Mouse (Mus musculus): ENCODE results near the gene Tceal3. TPM values are rescaled to one million over a fixed set of nuclear protein-coding genes. Genes with fewer than 3 reads are reported as not detected.
"Not testable (repeated sequence)": the region's sequence is repeated elsewhere in the genome, so short reads cannot be mapped to it uniquely, and the experiment has no call there.

The Tceal3 gene
- total and polyA plus RNA-seq, 2 experiments from 2014 or later = 34.6 to 109 TPM

DNA sequence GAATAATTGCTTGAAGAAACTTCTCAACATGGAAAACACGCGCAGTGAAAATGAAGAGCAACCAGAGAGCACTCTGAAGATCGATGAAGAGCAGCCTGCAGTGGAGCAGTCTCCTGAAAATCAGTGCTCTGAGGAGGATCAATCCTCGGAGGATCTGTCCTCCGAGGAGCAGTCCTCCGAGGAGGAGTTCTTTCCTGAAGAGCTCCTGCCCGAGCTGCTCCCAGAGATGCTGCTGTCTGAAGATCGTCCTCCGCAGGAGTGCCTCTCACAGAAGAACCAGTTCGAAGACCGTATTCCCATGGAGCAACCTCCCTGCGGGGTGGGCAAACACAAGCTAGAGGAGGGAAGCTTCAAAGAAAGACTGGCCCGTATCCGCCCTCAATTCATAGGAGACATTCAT lies 118.1 kb downstream of the Tceal3 start:
- WGBS = 26% methylated on average over 14 of the region's 14 CpGs
- Histone ChIP-seq H3K9ac (replicated peaks; ENCODE audit: low read length, poor library complexity, severe bottlenecking) (peak overlapping the region; percentile 66), H3K27ac (ENCODE audit: low read depth, low read length) (peak overlapping the region; percentile 94), H3K27me3 (ENCODE audit: insufficient read depth, low read length) (no peaks in the 10 kb centered on the region), H3K36me3 (ENCODE audit: insufficient read depth, low read length) (no peaks in the 10 kb centered on the region), H3K4me2 (ENCODE audit: low read depth, low read length, poor library complexity, severe bottlenecking) (peak overlapping the region; percentile 56), H3K4me1 (ENCODE audit: insufficient read depth, low read length) (no peaks in the 10 kb centered on the region), H3K4me3 (ENCODE audit: low read depth, low read length) (peak overlapping the region; percentile 39), H3K9me3 (ENCODE audit: low read length) (no peaks in the 10 kb centered on the region)
- DNase-seq (ENCODE audit: low spot score) (peak; percentile 5), ATAC-seq (ENCODE audit: low FRiP score) (no peak)
- no peak for TF ChIP-seq CTCF (IDR thresholded peaks at IDR 0.05)

DNA sequence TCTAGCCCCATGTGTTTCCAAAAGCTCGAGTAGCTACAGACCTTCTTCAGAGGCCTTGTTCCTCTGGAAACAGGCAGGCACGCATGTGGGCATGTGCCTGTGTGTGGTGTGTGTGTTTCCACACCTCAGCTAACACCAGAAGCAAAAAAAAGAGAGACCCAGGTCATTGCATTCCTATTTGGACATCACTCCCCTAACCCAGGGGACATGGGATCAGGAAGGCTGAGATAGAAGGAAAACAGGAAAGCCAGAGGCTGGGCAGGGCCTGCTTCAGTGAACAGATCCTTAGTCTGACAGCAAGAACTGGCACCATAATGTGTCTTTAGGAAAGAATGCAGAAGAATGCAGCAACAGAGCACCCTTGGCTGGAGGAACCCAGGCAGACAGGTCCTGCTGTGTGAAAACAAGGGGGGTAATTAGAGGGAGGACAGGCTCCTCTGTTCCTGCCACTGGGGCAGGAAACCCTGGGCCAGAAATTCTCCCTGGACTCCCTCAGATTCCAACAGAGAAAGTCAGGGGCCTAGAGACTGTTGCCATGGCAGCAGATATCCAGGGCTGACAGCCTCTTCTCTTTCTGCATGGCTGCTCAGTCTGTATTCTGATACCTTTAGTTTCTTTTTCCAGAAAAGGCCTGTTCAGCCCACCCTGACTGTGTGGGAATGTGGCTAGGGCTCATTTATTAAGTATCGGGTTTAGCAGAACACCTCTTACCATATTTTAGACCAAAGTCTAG lies 124.3 kb downstream of the Tceal3 start:
- H3K4me3 ChIP-seq (ENCODE audit: low read depth, low read length); DNase-seq (ENCODE audit: low spot score); H3K9me3 ChIP-seq (ENCODE audit: low read length); H3K4me2 ChIP-seq (ENCODE audit: low read depth, low read length, poor library complexity, severe bottlenecking); H3K36me3 ChIP-seq (ENCODE audit: insufficient read depth, low read length); H3K27me3 ChIP-seq (ENCODE audit: insufficient read depth, low read length); H3K9ac ChIP-seq (replicated peaks; ENCODE audit: low read length, poor library complexity, severe bottlenecking); H3K4me1 ChIP-seq (ENCODE audit: insufficient read depth, low read length): not testable (repeated sequence)
- WGBS = 31% methylated on average over 2 of the region's 3 CpGs
- H3K27ac ChIP-seq (ENCODE audit: low read depth, low read length) = peak overlapping the region; percentile 43; the same call in 1 of the 2 replicates
- ATAC-seq (ENCODE audit: low FRiP score) = peak; percentile 84

Other genes with a start within 250 kb of the Tceal3 start
- gene Kir3dl1, start 72.8 kb upstream of the Tceal3 start, total RNA-seq (2014; rRNA removed) = not detected in 2 replicates
- gene Kir3dl1, start 72.8 kb upstream of the Tceal3 start, polyA plus RNA-seq (2015; fragmentation: Nextera tagmentation; extraction: Ambion mirVana) = not detected in 2 replicates
- gene Kir3dl2, start 46.8 kb upstream of the Tceal3 start, total RNA-seq (2014; rRNA removed) = 1.1 and 1.4 TPM in 2 replicates
- gene Kir3dl2, start 46.8 kb upstream of the Tceal3 start, polyA plus RNA-seq (2015; fragmentation: Nextera tagmentation; extraction: Ambion mirVana) = 0.59 and 0.68 TPM in 2 replicates
- 21.2 and 23.2 TPM in 2 replicates for gene Tceal1, start 117.1 kb downstream of the Tceal3 start, total RNA-seq (2014; rRNA removed)
- gene Tceal1, start 117.1 kb downstream of the Tceal3 start, polyA plus RNA-seq (2015; fragmentation: Nextera tagmentation; extraction: Ambion mirVana) = 24.0 and 28.0 TPM in 2 replicates
- 355 and 449 TPM in 2 replicates for gene Morf4l2, start 152.8 kb downstream of the Tceal3 start, total RNA-seq (2014; rRNA removed)
- 603 and 621 TPM in 2 replicates for gene Morf4l2, start 152.8 kb downstream of the Tceal3 start, polyA plus RNA-seq (2015; fragmentation: Nextera tagmentation; extraction: Ambion mirVana)
- gene Glra4, start 189.3 kb downstream of the Tceal3 start, total RNA-seq (2014; rRNA removed) = 0.33 TPM in 1 of 2 replicates, not detected in the other
- not detected in 2 replicates for gene Glra4, start 189.3 kb downstream of the Tceal3 start, polyA plus RNA-seq (2015; fragmentation: Nextera tagmentation; extraction: Ambion mirVana)
- gene Plp1, start 231.8 kb downstream of the Tceal3 start, total RNA-seq (2014; rRNA removed) = 17.7 and 23.3 TPM in 2 replicates
- gene Plp1, start 231.8 kb downstream of the Tceal3 start, polyA plus RNA-seq (2015; fragmentation: Nextera tagmentation; extraction: Ambion mirVana) = 10.2 and 13.5 TPM in 2 replicates